Mouse (Mus musculus): ENCODE data around the gene Klk9. TPM values are rescaled to one million over a fixed set of nuclear protein-coding genes. Genes with fewer than 3 reads are reported as not detected.

The Klk9 gene
- polyA plus RNA-seq, 1 experiment, result not detected

DNA sequence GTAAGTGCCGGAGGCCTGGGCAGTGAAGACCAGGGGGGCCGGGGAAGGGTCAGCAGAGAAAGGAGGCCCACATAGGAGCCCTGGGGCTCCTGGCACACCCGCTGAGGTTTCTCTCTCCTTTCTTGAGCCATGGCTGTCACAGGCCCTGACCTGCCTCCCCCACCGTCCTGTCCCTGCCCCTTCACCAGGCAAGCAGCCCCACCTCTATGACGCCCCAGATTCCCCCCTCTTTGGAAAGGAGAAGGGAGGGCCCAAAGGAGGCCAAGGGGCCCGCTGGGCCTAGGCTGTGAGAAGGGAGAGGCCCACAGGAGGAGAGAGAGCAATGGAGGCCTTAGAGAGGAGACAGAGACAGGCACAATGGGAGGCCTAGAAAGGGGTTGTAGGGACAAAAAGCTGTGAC lies 16.9 kb upstream of the Klk9 start:
- no peak overlapping the region for H3K4me3 ChIP-seq (ENCODE audit: insufficient read depth, low read length)
- TF ChIP-seq POLR2A (IDR thresholded peaks at IDR 0.05; ENCODE audit: extremely low read depth, insufficient read depth, low read length) (no peak), CTCF (IDR thresholded peaks at IDR 0.05; ENCODE audit: extremely low read depth, insufficient read depth, low read length) (no peak)
- no peaks in the 10 kb centered on the region for H3K4me1 ChIP-seq (ENCODE audit: control insufficient read depth, insufficient read depth, low read length)
- no peak overlapping the region for H3K27ac ChIP-seq (ENCODE audit: insufficient read depth, low read length)

DNA sequence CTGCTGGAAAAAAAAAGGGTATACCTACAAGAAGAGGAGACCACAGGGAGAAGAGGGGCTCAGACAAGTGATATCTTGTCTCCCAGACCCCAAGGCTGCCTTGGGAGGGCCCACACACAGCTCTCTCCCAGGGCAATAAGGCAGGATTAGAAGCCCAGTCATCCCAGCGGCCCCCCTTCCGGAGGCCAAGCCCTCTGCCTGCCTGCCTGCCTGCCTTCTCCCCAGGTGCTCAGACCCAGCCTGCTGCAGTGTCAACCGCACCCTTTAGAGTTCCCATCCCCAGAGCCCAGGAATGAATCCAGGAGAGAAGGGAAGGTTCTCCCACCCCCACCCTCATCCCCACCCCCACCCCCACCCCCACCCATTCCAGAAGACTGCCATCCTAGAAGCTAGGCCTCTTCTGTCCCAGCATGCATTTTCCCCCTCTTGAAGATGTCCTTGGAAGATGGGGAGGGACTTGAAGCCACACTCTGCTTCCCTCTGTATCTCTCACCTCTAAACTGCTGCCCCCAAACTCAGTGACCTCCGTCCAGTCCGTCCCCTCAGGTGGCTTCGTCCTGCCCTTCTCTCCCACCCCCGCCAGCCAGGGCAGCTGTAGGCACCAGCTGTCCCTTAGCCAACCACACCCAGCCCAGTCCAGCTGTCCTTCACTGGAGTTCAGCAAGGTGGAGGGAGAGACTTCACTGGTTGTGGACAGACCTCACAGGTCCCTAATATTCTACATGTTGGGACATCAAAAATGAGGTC lies 16.2 kb upstream of the Klk9 start:
- no peak for TF ChIP-seq CTCF (IDR thresholded peaks at IDR 0.05; ENCODE audit: extremely low read depth, insufficient read depth, low read length)
- no peak for TF ChIP-seq POLR2A (IDR thresholded peaks at IDR 0.05; ENCODE audit: extremely low read depth, insufficient read depth, low read length)
- Histone ChIP-seq H3K4me3 (ENCODE audit: insufficient read depth, low read length) (no peak overlapping the region), H3K27ac (ENCODE audit: insufficient read depth, low read length) (no peak overlapping the region), H3K4me1 (ENCODE audit: control insufficient read depth, insufficient read depth, low read length) (no peaks in the 10 kb centered on the region)

DNA sequence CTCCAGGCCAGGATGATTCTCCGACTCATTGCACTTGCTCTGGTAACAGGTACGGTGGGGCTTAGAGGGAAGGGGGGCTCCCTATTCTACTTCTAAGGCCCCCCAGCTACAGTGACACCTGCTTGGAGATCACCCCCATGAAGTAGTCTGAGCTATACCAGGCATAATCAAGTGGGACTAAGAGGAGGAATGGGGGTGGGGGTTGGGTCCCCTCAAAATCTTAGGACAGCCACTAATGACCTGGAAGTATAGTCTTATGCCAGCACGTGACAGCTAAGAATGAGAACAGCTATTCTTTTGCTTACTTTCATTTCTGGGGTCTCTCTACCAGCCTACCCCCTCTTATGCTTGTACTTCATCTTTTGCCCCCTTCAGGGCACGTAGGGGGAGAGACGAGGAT lies 15.2 kb upstream of the Klk9 start:
- no peaks in the 10 kb centered on the region for H3K4me1 ChIP-seq (ENCODE audit: control insufficient read depth, insufficient read depth, low read length)
- TF ChIP-seq POLR2A (IDR thresholded peaks at IDR 0.05; ENCODE audit: extremely low read depth, insufficient read depth, low read length) (no peak), CTCF (IDR thresholded peaks at IDR 0.05; ENCODE audit: extremely low read depth, insufficient read depth, low read length) (no peak)
- H3K27ac ChIP-seq (ENCODE audit: insufficient read depth, low read length), result no peak overlapping the region
- H3K4me3 ChIP-seq (ENCODE audit: insufficient read depth, low read length), result no peak overlapping the region

DNA sequence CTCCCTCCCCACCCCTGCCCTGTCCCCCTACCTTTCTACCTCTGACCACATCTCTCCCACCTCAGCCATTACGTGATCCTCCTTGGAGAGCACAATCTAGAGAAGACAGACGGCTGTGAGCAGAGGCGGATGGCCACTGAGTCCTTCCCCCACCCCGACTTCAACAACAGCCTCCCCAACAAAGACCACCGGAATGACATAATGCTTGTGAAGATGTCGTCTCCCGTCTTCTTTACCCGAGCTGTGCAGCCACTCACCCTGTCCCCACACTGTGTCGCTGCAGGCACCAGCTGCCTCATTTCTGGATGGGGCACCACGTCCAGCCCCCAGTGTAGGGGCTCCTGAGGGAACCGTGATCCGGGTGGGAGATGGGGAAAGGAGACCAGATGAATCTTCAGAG lies 14.3 kb upstream of the Klk9 start:
- Histone ChIP-seq H3K4me3 (ENCODE audit: insufficient read depth, low read length) (no peak overlapping the region), H3K4me1 (ENCODE audit: control insufficient read depth, insufficient read depth, low read length) (no peaks in the 10 kb centered on the region), H3K27ac (ENCODE audit: insufficient read depth, low read length) (no peak overlapping the region)
- no peak for TF ChIP-seq POLR2A (IDR thresholded peaks at IDR 0.05; ENCODE audit: extremely low read depth, insufficient read depth, low read length)
- TF ChIP-seq CTCF (IDR thresholded peaks at IDR 0.05; ENCODE audit: extremely low read depth, insufficient read depth, low read length), result no peak

DNA sequence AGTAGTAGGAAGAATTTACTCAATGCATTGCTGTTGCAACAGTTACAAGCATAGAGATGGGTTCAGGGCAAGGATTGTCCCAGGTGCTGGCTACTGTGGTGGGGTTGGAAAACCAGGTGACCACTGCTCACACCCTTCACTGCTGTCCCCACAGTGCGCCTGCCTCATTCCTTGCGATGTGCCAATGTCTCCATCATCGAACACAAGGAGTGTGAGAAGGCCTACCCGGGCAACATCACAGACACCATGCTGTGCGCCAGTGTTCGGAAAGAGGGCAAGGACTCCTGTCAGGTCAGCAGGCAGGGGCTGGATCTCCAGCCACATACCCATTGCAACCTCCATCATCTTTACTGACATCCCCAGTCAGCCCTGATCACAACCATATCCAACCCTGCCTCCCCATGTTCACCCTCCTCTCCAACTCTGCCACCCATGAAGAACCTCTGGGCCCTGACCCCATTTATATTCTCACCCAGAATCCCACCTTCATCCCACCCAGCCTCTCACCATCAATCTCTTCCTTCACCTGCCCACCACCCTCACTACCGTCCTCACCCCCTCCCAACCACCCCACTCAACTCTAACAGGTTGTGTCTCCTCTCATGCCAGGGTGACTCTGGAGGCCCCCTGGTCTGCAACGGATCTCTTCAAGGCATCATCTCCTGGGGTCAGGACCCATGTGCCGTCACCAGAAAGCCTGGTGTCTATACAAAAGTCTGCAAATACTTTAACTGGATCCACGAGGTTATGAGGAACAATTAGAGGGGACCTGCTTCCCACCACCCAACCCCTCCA lies 13.3 kb upstream of the Klk9 start:
- Histone ChIP-seq H3K4me3 (ENCODE audit: insufficient read depth, low read length) (no peak overlapping the region), H3K27ac (ENCODE audit: insufficient read depth, low read length) (no peak overlapping the region), H3K4me1 (ENCODE audit: control insufficient read depth, insufficient read depth, low read length) (no peaks in the 10 kb centered on the region)
- TF ChIP-seq POLR2A (IDR thresholded peaks at IDR 0.05; ENCODE audit: extremely low read depth, insufficient read depth, low read length) (no peak), CTCF (IDR thresholded peaks at IDR 0.05; ENCODE audit: extremely low read depth, insufficient read depth, low read length) (no peak)

DNA sequence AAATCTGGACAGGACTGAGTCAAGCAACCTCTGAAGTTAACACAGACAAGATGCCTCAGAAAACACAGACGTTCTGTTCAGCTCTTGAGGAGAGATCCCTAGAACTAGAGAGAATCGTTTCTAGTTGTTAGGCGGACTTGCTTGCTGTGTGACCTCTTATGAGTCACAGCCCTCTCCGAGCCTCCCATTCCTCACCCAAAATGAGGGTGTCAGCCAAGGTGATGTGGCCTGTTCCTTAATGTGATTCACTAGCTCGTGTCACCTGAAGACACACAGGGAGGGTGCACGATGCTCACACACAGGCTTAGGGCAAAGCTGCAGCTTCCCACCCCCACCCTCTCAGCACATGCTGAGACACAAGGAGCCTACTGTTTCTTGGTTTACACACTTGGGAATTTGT lies 11.4 kb upstream of the Klk9 start:
- Histone ChIP-seq H3K27ac (ENCODE audit: insufficient read depth, low read length) (no peak overlapping the region), H3K4me3 (ENCODE audit: insufficient read depth, low read length) (no peak overlapping the region), H3K4me1 (ENCODE audit: control insufficient read depth, insufficient read depth, low read length) (no peaks in the 10 kb centered on the region)
- TF ChIP-seq POLR2A (IDR thresholded peaks at IDR 0.05; ENCODE audit: extremely low read depth, insufficient read depth, low read length) (no peak), CTCF (IDR thresholded peaks at IDR 0.05; ENCODE audit: extremely low read depth, insufficient read depth, low read length) (no peak)

DNA sequence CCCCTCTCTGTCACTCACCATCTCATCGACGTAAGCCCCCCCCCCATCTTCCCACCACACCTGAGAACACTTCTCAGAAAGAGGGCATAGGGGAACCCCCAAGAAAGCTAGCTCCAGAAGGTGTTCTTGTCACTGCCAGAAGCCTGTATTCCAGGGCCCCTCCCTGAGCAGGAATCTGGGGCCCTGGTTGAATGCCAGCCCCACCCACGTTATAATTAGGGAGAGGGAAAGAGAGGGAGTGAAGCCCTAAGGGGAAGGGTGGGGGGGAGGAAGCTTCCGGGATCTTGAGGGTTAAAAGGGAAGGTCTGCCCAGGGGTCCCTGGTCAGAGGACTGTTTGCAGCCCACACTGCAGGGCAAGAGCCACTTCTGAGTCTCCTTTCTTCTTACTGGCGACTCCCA lies 10.9 kb upstream of the Klk9 start, which contains the start of gene Klk10:
Klk10 (plus strand) TSS at position 290 of the 400 bp plus-strand sequence.
- no peak within 1 kb of the TSS for H3K4me3 ChIP-seq (ENCODE audit: insufficient read depth, low read length)
- H3K27ac ChIP-seq (ENCODE audit: insufficient read depth, low read length), result no peak within 1 kb of the TSS
- TF ChIP-seq POLR2A (IDR thresholded peaks at IDR 0.05; ENCODE audit: extremely low read depth, insufficient read depth, low read length), result no peak
- TF ChIP-seq CTCF (IDR thresholded peaks at IDR 0.05; ENCODE audit: extremely low read depth, insufficient read depth, low read length), result no peak
- no peaks in the 10 kb centered on the region for H3K4me1 ChIP-seq (ENCODE audit: control insufficient read depth, insufficient read depth, low read length)

DNA sequence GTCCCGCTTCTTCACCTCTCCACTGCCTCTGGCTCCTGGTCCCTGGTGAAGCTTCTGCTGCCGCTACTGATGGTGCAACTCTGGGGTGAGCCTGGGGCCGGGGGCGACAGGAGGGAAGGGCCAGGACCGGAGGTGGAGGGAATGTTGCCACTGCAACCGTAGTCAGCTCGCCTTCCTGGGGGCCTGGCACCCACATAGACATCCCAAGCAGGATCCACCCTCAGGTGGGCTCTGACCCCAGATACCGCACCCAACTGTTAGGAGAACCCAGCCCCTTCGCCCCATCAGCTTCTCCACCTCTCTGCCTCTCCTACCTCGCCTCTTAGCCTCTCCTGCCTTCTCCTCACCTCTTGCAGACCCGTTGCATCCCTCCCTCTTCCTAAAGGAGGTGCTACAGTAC lies 10.2 kb upstream of the Klk9 start:
- H3K4me1 ChIP-seq (ENCODE audit: control insufficient read depth, insufficient read depth, low read length), result no peaks in the 10 kb centered on the region
- no peak overlapping the region for H3K4me3 ChIP-seq (ENCODE audit: insufficient read depth, low read length)
- H3K27ac ChIP-seq (ENCODE audit: insufficient read depth, low read length), result no peak overlapping the region
- TF ChIP-seq CTCF (IDR thresholded peaks at IDR 0.05; ENCODE audit: extremely low read depth, insufficient read depth, low read length) (no peak), POLR2A (IDR thresholded peaks at IDR 0.05; ENCODE audit: extremely low read depth, insufficient read depth, low read length) (no peak)

DNA sequence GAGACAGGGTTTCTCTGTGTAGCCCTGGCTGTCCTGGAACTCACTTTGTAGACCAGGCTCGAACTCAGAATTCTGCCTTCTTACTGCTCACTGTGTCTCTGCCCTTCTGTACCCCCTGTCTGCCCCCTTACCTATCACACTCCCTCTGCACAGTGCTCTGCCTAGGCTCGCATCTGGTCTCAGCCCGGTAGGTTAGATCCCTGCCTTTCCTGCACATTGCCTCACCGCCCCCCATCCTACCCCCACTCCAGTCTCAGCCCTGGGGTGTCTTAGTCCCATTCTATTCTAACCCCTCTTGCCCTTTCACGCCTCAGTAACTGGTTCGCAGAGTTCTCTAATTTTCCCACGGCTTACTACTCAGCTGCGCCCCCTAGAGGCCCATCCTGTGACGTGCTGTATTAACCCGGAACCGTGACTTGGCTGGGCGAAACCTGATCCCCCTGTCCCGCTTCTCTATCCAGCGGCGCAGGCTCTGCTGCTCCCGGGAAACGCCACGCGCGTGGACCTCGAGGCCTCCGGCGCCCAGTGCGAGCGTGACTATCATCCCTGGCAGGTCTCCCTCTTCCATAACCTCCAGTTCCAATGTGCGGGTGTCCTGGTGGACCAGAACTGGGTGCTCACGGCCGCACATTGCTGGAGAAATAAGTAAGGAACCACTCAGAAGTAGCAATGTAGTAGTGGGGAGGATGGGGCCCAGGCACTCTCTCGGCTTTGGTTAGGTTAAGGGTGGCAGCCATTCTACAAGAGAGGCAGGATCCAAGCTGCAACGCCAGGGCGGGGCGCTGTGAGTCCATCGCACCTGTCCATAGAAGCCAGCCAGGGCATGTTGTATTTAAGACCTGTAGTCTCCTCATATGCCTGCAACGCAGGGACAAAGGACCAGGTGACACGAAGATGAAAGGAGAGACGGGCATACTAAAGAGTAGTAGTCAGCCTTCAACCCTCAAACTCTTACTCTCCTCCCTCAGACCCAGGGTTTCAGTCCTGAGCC lies 9.1 kb upstream of the Klk9 start:
- Histone ChIP-seq H3K4me3 (ENCODE audit: insufficient read depth, low read length) (no peak overlapping the region), H3K27ac (ENCODE audit: insufficient read depth, low read length) (no peak overlapping the region), H3K4me1 (ENCODE audit: control insufficient read depth, insufficient read depth, low read length) (no peaks in the 10 kb centered on the region)
- TF ChIP-seq CTCF (IDR thresholded peaks at IDR 0.05; ENCODE audit: extremely low read depth, insufficient read depth, low read length) (peak; percentile 64), POLR2A (IDR thresholded peaks at IDR 0.05; ENCODE audit: extremely low read depth, insufficient read depth, low read length) (no peak)

Measured in cortical plate, adult 2 months (tissue).